Mouse (Mus musculus) heart, postnatal 0 days (tissue): ENCODE data around the gene Gm21992.

ENCODE experiments used
- CTCF ChIP-seq: IDR thresholded peaks from 2 replicates; pipeline ENCODE4 v1.5.1; 2016; ENCODE audit warnings: antibody characterized with exemption, control low read depth, low read depth
- EP300 ChIP-seq: IDR thresholded peaks from 2 replicates; pipeline ENCODE4 v1.6.1; 2016; ENCODE audit warnings: antibody characterized with exemption, low read depth

DNA sequence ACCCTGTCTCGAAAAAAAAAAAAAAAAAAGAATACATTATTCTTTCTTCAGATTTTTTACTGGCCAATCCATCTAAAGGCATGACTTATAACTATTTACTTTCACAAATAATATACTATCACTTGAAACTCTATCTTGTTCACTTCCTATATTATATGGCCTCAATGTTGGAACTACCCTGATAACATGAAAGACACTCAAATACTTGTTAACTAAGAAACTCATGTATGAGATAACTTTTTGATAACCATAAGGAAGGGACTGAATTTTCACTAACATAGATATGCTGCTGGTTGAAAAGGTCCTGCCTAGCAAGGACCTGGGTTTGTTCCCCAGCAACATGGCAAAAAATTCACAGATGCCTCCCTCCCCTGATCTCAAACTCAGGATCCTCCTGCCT, 15.5 kb downstream of the Gm21992 start:
- no peak for TF ChIP-seq EP300
- no peak for TF ChIP-seq CTCF
